Mouse (Mus musculus) C2C12 (cell line): ENCODE data around the gene Ttc38. TPM values are rescaled to one million over a fixed set of nuclear protein-coding genes. Genes with fewer than 3 reads are reported as not detected.
A peak's percentile ranks its signal among the peaks of the same experiment; 100 is the strongest.
"Not testable (repeated sequence)": the region's sequence is repeated elsewhere in the genome, so short reads cannot be mapped to it uniquely, and the experiment has no call there.

Source experiments
- H3K27me3 ChIP-seq: one replicate; pipeline ENCODE4 v1.6.1; 2011; ENCODE audit not compliant: control insufficient read depth, insufficient read depth, insufficient read length
- H3K36me3 ChIP-seq: one replicate; pipeline ENCODE4 v1.6.1; 2011; ENCODE audit not compliant: control insufficient read depth, insufficient read depth
- H3K4me3 ChIP-seq: one replicate; pipeline ENCODE4 v1.5.1; 2011; ENCODE audit warnings: mild to moderate bottlenecking, control low read depth; ENCODE audit not compliant: poor library complexity, insufficient read depth, severe bottlenecking
- H3K79me2 ChIP-seq: one replicate; pipeline ENCODE4 v1.6.1; 2011; ENCODE audit not compliant: control insufficient read depth, insufficient read depth
- H3K79me3 ChIP-seq: one replicate; pipeline ENCODE4 v1.6.1; 2011; ENCODE audit warnings: low read depth, control low read depth
- H3ac ChIP-seq: one replicate; pipeline ENCODE3; 2011; ENCODE audit warnings: low read depth; ENCODE audit not compliant: control insufficient read depth, insufficient read length
- CEBPB ChIP-seq: IDR thresholded peaks from one replicate; pipeline ENCODE4 v1.6.1; 2011; ENCODE audit warnings: low read depth, mild to moderate bottlenecking, control low read depth, moderate library complexity
- CTCF ChIP-seq: IDR thresholded peaks from one replicate; pipeline ENCODE4 v1.5.1; 2011; ENCODE audit not compliant: control insufficient read depth, insufficient read depth, insufficient read length
- FOSL1 ChIP-seq: IDR thresholded peaks from one replicate; pipeline ENCODE4 v1.8.0; 2011; ENCODE audit warnings: mild to moderate bottlenecking, low read length; ENCODE audit not compliant: poor library complexity, insufficient read depth, severe bottlenecking
- MAX ChIP-seq: IDR thresholded peaks from one replicate; pipeline ENCODE4 v1.6.1; 2011; ENCODE audit warnings: mild to moderate bottlenecking, control low read depth
- MYOD1 ChIP-seq: IDR thresholded peaks from one replicate; pipeline ENCODE4 v1.6.1; 2011; ENCODE audit warnings: low read depth; ENCODE audit not compliant: control insufficient read depth, insufficient read length
- MYOG ChIP-seq: IDR thresholded peaks from one replicate; pipeline ENCODE4 v1.6.1; 2011; ENCODE audit not compliant: control insufficient read depth, insufficient read length; ENCODE audit errors: extremely low read depth
- USF1 ChIP-seq: IDR thresholded peaks from one replicate; pipeline ENCODE4 v1.6.1; 2011; ENCODE audit warnings: low read depth, mild to moderate bottlenecking, control low read depth, moderate library complexity
- polyA plus RNA-seq: library from polyadenylated mRNA; unstranded; fragments of >200 nt; fragmentation: generic; extraction: Trizol; gene quantifications from one replicate; pipeline ENCODE4 v1.2.1, GENCODE M21; 2012; ENCODE audit warnings: missing spikeins

Ttc38 gene
- polyA plus RNA-seq, 1 experiment, result 0.07 TPM

DNA sequence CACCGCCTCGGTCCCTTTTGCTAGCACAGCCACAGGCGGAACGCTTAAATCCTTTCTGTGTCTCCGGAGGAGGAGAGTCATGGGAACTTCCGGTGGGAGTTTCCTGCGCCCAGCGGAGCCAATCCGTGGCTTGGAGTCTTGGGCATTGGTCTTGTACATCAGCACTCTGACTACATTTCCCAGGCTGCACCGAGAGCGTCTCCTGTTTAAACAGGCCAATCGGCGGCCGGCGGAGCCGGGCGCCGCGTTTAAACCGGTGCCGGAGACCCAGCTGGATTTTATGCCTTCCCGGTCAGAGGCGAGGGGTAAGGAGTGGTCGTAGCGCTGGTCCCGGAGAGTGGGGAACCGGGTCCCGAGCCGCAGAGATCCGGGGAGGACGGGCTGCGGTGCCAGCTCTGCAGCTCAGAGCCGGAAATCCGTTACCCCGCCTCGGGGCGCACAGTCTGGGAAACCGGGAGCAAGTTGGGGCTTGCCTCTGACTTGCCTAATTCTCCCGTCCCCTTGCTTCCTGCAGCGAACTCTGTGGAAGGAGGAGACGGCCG is 27.5 kb downstream of the Ttc38 start, which contains the start of gene Gtse1:
Gene Gtse1, plus strand, starts transcription at position 256 of the 542 bp plus-strand sequence.
- Histone ChIP-seq H3ac (peak within 1 kb of the TSS; percentile 94), H3K4me3 (peak within 1 kb of the TSS; percentile 99), H3K79me2 (peaks cover 52% of the 10 kb centered on the region), H3K27me3 (peaks cover 24% of the 10 kb centered on the region), H3K79me3 (peaks cover 37% of the 10 kb centered on the region), H3K36me3 (peaks cover 35% of the 10 kb centered on the region)
- TF ChIP-seq FOSL1 (no peak), MYOG (no peak), MAX (peak; percentile 65), CTCF (no peak)

DNA sequence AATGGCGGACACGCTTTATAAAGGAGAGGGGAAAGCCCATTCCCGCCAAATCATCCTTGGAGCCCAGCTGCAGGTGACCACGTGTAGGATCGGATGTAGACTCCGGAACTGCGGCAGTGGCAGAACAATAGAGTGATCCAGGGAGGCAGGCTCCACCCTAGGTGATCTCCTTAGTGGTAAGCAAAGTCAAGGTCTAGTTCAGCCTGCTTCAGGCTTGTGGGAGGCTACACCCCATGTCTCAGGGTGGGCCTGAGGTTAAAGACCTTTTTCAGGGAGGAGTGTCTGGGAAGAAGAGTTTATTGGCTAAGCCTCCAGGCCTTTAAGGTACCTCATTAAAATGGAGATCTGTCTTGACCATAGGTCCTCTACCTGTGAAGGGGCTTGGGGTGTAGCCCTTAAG is 33.8 kb downstream of the Ttc38 start:
- Histone ChIP-seq H3K79me3 (peaks cover 42% of the 10 kb centered on the region), H3K36me3 (peaks cover 95% of the 10 kb centered on the region), H3K79me2 (peaks cover 96% of the 10 kb centered on the region)
- not testable (repeated sequence) for H3K4me3 ChIP-seq, H3K27me3 ChIP-seq, H3ac ChIP-seq

DNA sequence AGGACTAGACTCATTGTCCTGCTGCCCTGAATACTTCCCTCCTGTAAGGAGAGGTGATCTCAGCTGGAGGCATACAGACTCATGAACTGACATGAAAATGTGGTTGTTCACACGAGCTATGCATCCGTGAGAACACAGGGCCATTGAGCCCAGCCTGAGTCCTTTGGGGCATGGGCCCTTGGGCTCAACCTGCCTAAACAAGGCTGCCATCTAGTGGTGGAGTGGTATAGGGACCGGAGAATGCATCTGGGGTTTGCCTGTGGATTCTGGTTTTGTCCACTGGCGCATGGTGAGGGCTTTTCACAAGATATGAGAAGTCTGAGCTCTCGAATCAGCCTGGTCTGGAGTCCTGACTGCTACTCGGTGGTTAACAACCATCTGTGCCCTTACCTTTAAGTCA is 35.6 kb downstream of the Ttc38 start:
- peak; percentile 90 for TF ChIP-seq CTCF
- TF ChIP-seq FOSL1, result no peak
- TF ChIP-seq CEBPB, result no peak
- Histone ChIP-seq H3K79me2 (peaks cover 96% of the 10 kb centered on the region), H3K36me3 (peaks cover 96% of the 10 kb centered on the region), H3K79me3 (peaks cover 27% of the 10 kb centered on the region), H3K27me3 (no peaks in the 10 kb centered on the region), H3K4me3 (no peak overlapping the region), H3ac (no peak overlapping the region)

DNA sequence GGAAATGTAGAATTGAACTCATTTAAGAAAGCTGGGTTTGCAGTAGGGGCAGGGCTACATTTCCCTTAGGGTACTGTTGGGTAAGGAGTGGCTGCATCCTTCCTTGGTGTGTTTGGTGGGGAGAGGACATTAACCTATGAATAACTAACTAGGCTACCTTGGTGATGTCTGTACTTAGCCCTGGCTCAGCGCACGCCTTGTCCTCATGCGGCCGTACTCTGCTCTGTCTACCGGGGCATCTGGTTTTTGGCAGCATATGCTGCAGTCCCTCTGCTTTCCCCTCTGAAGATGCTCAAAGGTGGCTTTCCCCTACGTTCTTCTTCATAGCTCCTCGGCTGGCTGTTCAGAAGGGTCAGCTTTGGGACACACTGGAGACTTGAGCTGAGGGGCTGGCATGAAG is 45.2 kb downstream of the Ttc38 start:
- no peaks in the 10 kb centered on the region for H3K27me3 ChIP-seq
- no peak for TF ChIP-seq CTCF
- TF ChIP-seq MYOD1, result no peak
- TF ChIP-seq CEBPB, result no peak
- TF ChIP-seq FOSL1, result no peak
- no peak for TF ChIP-seq USF1
- no peak for TF ChIP-seq MAX
- no peak for TF ChIP-seq MYOG
- peaks cover 49% of the 10 kb centered on the region for H3K36me3 ChIP-seq
- H3K4me3 ChIP-seq, result no peak overlapping the region
- H3K79me3 ChIP-seq, result no peaks in the 10 kb centered on the region
- no peak overlapping the region for H3ac ChIP-seq
- H3K79me2 ChIP-seq, result peaks cover 27% of the 10 kb centered on the region

DNA sequence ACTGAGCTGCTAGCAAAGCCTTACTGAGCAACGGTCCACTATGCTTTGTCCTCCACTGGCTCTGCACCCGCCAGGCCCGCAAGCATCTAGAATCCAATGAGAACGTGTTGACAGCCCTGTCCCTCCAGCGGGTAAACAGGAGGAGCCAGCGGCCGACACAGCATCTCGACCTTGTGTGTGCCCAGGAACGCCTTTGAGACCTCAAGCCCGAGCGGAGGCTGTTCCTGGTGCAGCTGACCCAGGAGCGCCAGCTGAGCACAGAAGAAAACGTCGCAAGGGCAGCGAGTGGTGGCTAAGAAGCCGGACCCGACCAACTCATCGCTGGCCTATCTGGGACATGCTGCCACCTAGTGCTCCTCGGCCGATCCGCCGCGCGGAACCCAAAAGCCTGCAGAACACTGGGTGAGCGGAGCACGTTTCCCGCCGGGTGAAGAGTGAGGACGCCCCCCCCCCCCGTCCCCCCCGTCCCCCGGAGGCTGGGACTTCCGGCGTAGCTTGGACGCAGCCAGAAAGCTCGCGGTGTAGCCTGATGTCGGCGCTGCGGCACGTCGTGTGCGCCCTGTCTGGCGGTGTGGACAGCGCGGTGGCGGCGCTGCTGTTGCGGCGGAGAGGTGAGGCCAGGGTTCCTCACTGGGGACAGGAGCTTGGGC is 46.9 kb downstream of the Ttc38 start, which contains the start of gene Trmu:
Gene Trmu, plus strand, starts transcription at position 465 of the 650 bp plus-strand sequence.
- H3K79me2 ChIP-seq, result peaks cover 13% of the 10 kb centered on the region
- no peaks in the 10 kb centered on the region for H3K27me3 ChIP-seq
- peak within 1 kb of the TSS; percentile 74 for H3K4me3 ChIP-seq
- peaks cover 34% of the 10 kb centered on the region for H3K36me3 ChIP-seq
- peak within 1 kb of the TSS; percentile 62 for H3ac ChIP-seq
- TF ChIP-seq FOSL1, result no peak
- TF ChIP-seq USF1, result no peak
- peak; percentile 73 for TF ChIP-seq CTCF
- TF ChIP-seq MAX, result peak; percentile 41
- no peaks in the 10 kb centered on the region for H3K79me3 ChIP-seq

DNA sequence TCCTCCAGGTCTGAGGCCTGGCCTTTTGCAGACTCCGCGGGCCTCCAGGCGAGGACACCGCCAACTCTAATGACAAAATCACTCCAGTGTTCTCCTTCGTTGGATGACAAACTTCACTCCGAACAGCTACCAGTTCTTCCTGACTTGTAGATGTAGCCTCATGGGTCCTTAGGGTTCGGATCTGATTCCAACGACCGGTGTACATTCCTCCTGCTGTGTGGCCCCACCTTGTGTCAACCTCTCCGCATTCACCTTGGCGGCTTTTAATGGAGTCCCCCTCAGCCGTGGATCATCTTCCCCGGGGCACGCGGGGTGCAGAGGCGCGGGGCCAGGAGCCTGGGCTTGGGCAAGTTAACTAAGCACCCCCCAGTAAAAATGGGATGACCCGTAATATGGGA is 47.4 kb downstream of the Ttc38 start:
- H3K36me3 ChIP-seq, result peaks cover 34% of the 10 kb centered on the region
- TF ChIP-seq FOSL1, result no peak
- TF ChIP-seq CTCF, result no peak
- no peak for TF ChIP-seq MYOD1
- no peak for TF ChIP-seq MYOG
- no peak for TF ChIP-seq MAX
- TF ChIP-seq CEBPB, result no peak

More for the DNA sequence above, 47.4 kb downstream of the Ttc38 start:
- peak overlapping the region; percentile 74 for H3K4me3 ChIP-seq
- H3K27me3 ChIP-seq, result no peaks in the 10 kb centered on the region
- peak overlapping the region; percentile 60 for H3ac ChIP-seq
- no peaks in the 10 kb centered on the region for H3K79me3 ChIP-seq
- H3K79me2 ChIP-seq, result peaks cover 13% of the 10 kb centered on the region
